Mouse (Mus musculus) megakaryocyte, embryonic 14.5 days (primary cell): ENCODE results near the gene Trub2. TPM values are rescaled to one million over a fixed set of nuclear protein-coding genes. Genes with fewer than 3 reads are reported as not detected.
"Not testable (repeated sequence)": the region's sequence is repeated elsewhere in the genome, so short reads cannot be mapped to it uniquely, and the experiment has no call there.

Source experiments
- H3K27me3 ChIP-seq: replicated peaks from 2 replicates; pipeline ENCODE3; 2012; ENCODE audit warnings: inconsistent platforms
- H3K36me3 ChIP-seq: replicated peaks from 2 replicates; pipeline ENCODE3; 2012; ENCODE audit warnings: low read length, inconsistent platforms, mixed read lengths
- H3K4me1 ChIP-seq: 2 replicates; pipeline ENCODE4 v1.6.1; 2012; ENCODE audit warnings: inconsistent platforms
- H3K4me3 ChIP-seq: replicated peaks from 2 replicates; pipeline ENCODE3; 2012; ENCODE audit warnings: moderate library complexity, mild to moderate bottlenecking, inconsistent platforms
- H3K9me3 ChIP-seq: 2 replicates; pipeline ENCODE4 v1.6.1; 2012; ENCODE audit warnings: inconsistent platforms
- FLI1 ChIP-seq: IDR thresholded peaks from 2 replicates; pipeline ENCODE4 v1.6.1; 2012; ENCODE audit warnings: low read length, inconsistent platforms, mixed read lengths
- GATA1 ChIP-seq: IDR thresholded peaks from 3 replicates; pipeline ENCODE4 v1.6.1; 2012; ENCODE audit warnings: mixed read lengths, low read length, inconsistent platforms, borderline replicate concordance
- polyA plus RNA-seq: library from polyadenylated mRNA; stranded (reverse); fragments of >175 nt; gene quantifications from 2 replicates; pipeline ENCODE4 v1.2.3, GENCODE M21; 2012; ENCODE audit warnings: low replicate concordance; ENCODE audit not compliant: insufficient read depth

Trub2 gene
- polyA plus RNA-seq, 1 experiment: 3.2 TPM

DNA sequence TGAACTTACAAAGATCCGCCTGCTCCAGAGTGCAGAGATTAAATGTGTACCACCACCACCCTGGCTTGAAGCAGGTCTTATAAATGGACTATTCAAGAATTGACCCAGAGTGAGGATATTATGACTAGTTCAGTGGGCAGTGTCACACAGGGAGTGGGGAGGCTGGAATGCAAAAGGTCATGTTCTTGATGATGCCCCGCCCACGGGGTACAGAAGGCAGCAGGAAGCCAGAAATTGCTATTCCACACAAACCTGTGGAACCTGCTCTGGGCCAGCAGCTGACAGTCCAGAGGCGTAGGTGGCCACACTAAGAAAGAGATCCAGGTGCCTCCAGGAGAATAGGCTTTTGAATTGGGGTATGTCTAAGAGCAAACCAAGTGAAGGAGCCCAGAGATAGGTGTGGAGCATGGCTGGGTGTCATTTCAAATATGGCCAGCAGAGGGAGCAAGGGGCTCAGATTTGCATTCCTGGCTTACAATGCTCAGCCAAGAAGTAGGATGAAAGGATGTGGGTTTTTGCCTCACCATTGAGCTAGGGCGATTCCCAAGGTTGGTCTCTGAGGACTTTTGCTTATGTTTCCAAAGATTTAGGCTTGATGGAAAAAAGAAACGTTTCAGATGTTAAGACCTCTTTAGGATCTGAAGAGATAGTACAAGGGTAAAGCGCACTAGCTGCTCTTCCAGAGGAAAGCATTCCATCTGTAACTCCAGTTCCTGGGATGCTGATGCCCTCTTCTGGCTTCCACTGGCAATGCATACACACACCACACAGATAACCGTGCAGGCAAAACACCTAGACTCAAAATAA is 29.3 kb upstream of the Trub2 start:
- Histone ChIP-seq H3K9me3 (no peaks in the 10 kb centered on the region), H3K36me3 (peaks cover 42% of the 10 kb centered on the region), H3K4me1 (peaks cover 63% of the 10 kb centered on the region), H3K27me3 (peaks cover 3% of the 10 kb centered on the region), H3K4me3 (peak overlapping the region; percentile 69)
- TF ChIP-seq FLI1 (no peak), GATA1 (no peak)

DNA sequence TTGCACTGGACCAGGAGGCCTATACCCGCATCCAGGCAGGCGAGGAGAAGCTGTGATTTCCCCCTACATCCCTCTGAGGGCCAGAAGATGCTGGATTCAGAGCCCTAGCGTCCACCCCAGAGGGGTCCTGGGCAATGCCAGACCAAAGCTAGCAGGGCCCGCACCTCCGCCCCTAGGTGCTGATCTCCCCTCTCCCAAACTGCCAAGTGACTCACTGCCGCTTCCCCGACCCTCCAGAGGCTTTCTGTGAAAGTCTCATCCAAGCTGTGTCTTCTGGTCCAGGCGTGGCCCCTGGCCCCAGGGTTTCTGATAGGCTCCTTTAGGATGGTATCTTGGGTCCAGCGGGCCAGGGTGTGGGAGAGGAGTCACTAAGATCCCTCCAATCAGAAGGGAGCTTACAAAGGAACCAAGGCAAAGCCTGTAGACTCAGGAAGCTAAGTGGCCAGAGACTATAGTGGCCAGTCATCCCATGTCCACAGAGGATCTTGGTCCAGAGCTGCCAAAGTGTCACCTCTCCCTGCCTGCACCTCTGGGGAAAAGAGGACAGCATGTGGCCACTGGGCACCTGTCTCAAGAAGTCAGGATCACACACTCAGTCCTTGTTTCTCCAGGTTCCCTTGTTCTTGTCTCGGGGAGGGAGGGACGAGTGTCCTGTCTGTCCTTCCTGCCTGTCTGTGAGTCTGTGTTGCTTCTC is 27.5 kb upstream of the Trub2 start:
- no peak for TF ChIP-seq GATA1
- H3K4me3 ChIP-seq: no peak overlapping the region
- H3K9me3 ChIP-seq: no peaks in the 10 kb centered on the region
- H3K36me3 ChIP-seq: peaks cover 60% of the 10 kb centered on the region
- H3K4me1 ChIP-seq: peaks cover 51% of the 10 kb centered on the region
- peaks cover 5% of the 10 kb centered on the region for H3K27me3 ChIP-seq

DNA sequence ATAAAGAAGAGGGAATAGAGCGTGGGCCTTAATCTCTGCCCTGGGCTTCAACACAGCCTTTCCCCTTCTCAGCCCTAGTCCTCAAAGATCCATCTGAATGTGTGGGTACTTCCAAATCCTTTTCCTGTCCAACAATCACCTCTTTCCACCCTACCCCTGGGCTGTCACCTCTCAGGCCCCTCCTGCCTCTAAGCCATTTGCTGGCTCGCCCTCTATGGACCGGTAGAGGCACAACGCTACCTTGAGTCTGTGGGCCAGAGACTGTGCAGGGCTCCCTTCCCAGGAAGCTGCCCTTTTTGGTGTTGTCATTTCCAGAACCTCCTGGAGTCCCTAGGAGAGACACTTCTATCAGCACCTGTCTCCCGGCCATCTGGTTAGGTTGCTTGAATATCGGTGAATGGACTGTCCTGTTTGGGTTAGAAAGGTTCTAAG is 15.1 kb upstream of the Trub2 start:
- H3K27me3 ChIP-seq: peaks cover 16% of the 10 kb centered on the region
- peaks cover 32% of the 10 kb centered on the region for H3K4me1 ChIP-seq
- peaks cover 45% of the 10 kb centered on the region for H3K36me3 ChIP-seq
- peak overlapping the region; percentile 98 for H3K4me3 ChIP-seq
- TF ChIP-seq GATA1 (no peak), FLI1 (no peak)
- no peaks in the 10 kb centered on the region for H3K9me3 ChIP-seq

DNA sequence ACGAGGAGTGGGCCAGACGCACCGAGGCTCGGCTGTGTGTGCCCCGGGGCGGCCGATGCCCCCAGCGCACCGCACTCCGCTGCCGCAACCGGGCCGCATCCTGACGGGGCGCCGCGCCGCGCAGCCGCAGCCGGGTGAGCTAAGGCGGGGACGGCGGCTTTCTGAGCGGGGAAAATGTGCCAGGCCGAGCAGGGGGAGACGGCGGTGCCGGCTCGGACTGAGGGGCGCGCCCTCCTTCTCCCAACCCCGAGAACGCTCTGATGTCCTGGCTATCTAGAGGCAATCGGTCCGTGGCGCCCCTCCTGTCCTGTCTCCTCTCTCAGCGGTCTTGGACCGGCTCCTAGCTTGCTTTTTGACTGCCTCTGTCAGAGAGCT is 14.5 kb upstream of the Trub2 start:
- peaks cover 39% of the 10 kb centered on the region for H3K36me3 ChIP-seq
- peaks cover 32% of the 10 kb centered on the region for H3K4me1 ChIP-seq
- no peak for TF ChIP-seq FLI1
- TF ChIP-seq GATA1: no peak
- peaks cover 16% of the 10 kb centered on the region for H3K27me3 ChIP-seq
- H3K4me3 ChIP-seq: peak overlapping the region; percentile 98
- H3K9me3 ChIP-seq: no peaks in the 10 kb centered on the region

DNA sequence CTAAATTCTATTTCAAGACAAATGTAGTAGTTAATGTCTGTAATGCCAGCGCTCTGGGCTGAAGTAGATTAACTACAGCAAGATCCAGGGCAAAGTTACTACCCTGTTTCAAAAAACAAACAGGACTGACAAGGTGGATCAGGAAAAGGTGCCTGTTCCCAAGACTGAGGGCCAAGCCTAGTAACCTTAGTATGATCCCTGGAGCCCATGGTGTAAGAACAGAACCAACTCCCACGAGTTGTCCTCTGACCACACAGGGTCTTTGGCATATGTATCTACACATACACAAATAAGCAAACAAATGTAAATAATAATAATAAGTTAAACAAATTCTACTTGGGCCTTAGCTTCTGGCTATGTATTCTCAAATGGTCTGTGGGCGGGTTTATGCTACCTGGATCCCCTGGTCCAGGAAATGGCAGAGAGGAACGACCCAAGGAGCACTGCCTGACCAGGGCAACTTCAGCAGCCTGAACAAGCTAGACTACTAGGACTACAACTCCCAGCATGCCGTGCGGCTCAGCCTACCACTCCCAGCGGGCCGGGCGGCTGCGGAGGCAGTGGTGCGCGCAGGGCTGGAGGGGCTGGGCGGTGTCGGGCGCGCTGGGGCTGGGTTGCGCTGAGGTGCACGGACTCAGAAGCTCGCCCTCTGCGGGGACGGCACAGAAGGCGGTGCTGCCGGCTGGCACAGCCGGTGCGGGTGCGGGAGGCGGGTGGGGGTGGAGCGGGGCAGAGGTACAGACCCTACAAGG is 13.9 kb upstream of the Trub2 start, which contains the start of gene Slc27a4:
TSS of gene Slc27a4 (plus strand) at position 560 of the 752 bp plus-strand sequence.
- H3K4me3 ChIP-seq: peak within 1 kb of the TSS; percentile 98
- H3K27me3 ChIP-seq: peaks cover 16% of the 10 kb centered on the region
- H3K4me1 ChIP-seq: peaks cover 32% of the 10 kb centered on the region
- H3K36me3 ChIP-seq: peaks cover 35% of the 10 kb centered on the region
- no peak for TF ChIP-seq FLI1
- TF ChIP-seq GATA1: no peak
- H3K9me3 ChIP-seq: no peaks in the 10 kb centered on the region

DNA sequence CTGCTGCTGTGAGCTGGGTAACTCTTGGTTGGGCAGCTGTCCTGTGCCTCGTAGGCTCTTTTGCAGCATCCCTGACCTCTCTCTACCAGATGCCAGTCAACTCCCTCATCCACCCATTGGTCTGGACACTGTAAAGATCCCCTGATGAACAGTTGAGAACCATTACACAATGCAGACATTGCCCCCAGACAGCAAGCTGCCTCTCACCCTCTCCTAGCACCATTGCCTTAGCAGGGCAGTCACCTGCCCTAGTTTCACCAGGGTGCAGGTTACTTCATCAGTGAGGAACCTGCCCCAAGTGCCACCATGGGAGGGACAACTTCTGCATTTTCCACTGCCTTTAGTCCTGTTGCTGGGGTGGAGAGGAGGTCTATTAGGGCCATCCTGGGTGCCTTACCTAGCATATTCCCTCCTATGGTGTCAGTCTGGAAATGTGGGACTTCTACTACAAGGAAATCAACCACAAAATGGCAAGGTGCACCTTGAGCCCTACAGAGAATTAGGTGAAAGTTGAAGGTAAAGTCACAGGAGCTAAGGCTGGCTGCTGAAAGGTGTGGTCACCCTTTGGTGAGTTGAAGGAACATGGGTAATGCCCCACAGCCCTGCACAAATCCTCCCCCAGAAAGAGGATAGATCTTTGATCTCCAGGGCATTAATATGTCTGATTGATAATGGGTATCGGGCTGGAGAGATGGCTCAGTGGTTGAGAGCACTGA is 4.6 kb upstream of the Trub2 start:
- Histone ChIP-seq H3K9me3 (no peaks in the 10 kb centered on the region), H3K4me3 (no peak overlapping the region), H3K4me1 (peaks cover 13% of the 10 kb centered on the region), H3K27me3 (no peaks in the 10 kb centered on the region), H3K36me3 (peaks cover 71% of the 10 kb centered on the region)
- no peak for TF ChIP-seq GATA1
- no peak for TF ChIP-seq FLI1

DNA sequence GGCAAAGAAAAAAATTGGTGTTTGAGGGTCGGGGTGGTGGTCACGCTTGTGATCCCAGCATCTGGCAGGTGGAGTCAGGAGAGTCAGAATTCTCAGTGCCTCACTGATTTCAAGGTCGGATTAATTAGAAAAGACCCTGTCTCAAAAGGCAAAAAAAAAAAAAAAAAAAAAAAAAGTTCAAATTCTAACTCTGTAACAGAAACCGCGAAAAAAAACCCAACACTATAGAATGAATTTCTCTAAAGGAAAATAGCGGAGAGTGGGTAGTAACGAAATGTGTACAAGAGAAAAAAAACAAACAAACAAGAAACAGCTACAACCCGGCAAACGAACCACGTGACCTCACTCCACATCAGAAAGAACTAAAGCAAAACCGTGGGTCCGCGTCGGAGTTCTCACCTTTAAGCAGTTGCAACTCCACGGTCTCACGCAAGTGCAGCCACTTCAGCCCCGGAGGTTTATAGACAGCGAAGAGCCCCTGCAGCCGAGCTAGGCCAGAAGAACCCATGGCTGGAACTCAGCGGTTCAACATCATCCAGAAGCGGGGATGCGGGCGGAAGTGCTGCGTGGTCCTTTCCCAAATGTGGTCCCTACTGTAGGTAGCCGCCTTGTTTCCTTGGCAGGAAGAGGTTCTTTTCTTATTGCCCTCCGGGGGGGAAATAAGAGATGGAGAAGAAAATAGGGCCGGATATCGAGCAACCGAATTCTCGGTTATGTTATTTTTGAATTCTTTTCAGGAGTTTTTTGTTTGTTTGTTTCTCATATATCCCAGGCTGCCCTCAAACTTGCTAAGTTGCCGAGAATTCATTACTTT is 991 bp downstream of the Trub2 start, which contains the start of gene Coq4:
TSS of gene Coq4 (plus strand) at position 390 of the 814 bp plus-strand sequence.
- no peaks in the 10 kb centered on the region for H3K9me3 ChIP-seq
- H3K4me1 ChIP-seq: peaks cover 34% of the 10 kb centered on the region
- TF ChIP-seq FLI1 (no peak), GATA1 (no peak)
- H3K36me3 ChIP-seq: peaks cover 65% of the 10 kb centered on the region
- H3K4me3 ChIP-seq: peak within 1 kb of the TSS; percentile 93
- no peaks in the 10 kb centered on the region for H3K27me3 ChIP-seq

DNA sequence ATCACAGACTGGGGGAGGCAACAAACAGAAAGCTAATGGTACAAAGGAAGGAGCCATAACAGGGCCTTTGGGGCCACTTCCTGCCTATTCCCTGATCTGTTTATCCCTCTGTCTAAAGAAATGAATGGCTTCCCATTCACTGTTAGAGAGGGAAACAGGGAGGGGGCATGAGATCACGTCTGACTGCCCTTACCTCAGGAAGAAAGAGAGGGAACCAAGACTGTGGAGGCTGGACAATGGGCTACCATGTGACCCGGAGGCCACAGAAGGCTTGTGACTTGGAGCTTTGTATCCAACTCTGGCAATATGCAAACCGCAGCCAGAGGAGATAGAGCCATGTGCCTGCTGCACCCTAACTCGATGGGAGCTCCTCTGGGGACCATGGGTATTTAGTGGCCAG is 4.0 kb downstream of the Trub2 start:
- Histone ChIP-seq H3K36me3 (peaks cover 65% of the 10 kb centered on the region), H3K4me3 (no peak overlapping the region), H3K4me1 (peaks cover 38% of the 10 kb centered on the region), H3K9me3 (no peaks in the 10 kb centered on the region), H3K27me3 (no peaks in the 10 kb centered on the region)
- TF ChIP-seq GATA1 (no peak), FLI1 (no peak)

DNA sequence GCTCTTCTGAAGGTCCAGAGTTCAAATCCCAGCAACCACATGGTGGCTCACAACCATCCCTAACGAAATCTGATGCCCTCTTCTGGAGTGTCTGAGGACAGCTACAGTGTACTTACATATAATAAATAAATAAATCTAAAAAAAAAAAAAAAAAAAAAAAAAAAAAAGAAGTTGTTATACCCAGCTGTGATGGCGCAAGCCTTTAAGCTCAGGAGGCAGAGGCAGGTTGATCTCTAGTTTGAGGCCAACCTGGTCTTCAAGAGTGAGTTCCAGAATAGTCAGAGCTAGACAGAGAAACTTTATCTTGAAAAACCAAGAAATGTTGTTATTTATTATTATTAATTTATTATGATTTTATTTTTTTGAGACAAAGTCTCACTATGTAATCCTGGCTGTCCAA is 7.0 kb downstream of the Trub2 start:
- H3K27me3 ChIP-seq, H3K4me3 ChIP-seq, H3K9me3 ChIP-seq: not testable (repeated sequence)
- peaks cover 38% of the 10 kb centered on the region for H3K4me1 ChIP-seq
- H3K36me3 ChIP-seq: peaks cover 91% of the 10 kb centered on the region
